Comparison of ENCODE assay signal across 23 mouse cellular contexts in genomic region chr9:31444236-31444635, GRCm38 (mm10). TPM values are rescaled to one million over a fixed set of nuclear protein-coding genes. Genes with fewer than 3 reads are reported as not detected.
A peak's percentile ranks its signal among the peaks of the same experiment; 100 is the strongest.
DNase-seq lines count a peak whose midpoint lies in the region; TF ChIP-seq lines count a peak whose summit lies in the region.
"Had no signal": no experiment of that assay in that cellular context is flagged by ENCODE, and none has a peak within 500 bp of the region (broad histone marks: within the 10 kb centered on the region; RNA-seq: fewer than 3 reads in every experiment).

No protein-coding gene starts in this region.

- TF ChIP-seq CTCF in lung, adult 2 months (IDR thresholded peaks at IDR 0.05; ENCODE audit: insufficient read depth, low read length), result no peak

- H3K27ac ChIP-seq in ES-E14 (ENCODE audit: insufficient read depth, low read depth, low read length, poor library complexity, severe bottlenecking), result no peak overlapping the region
- H3K27ac ChIP-seq: embryonic facial prominence, embryonic 10.5 days; embryonic facial prominence, embryonic 12.5 days; forebrain, embryonic 13.5 days; forebrain, embryonic 15.5 days had no signal

- in situ Hi-C loops in ES-E14 (cut with MboI; ENCODE audit: low sequenced_read_pairs in 2 of 2, unreplicated experiment in 2 of 2), result no loop called here

- 70% methylated on average over 8 of the region's 8 CpGs for WGBS in lung, adult 2 months

- peaks cover 4 to 19% of the 10 kb centered on the region in 2 experiments for H3K4me1 ChIP-seq in ES-E14 (ENCODE audit: control insufficient read depth in 2 of 2, insufficient read depth in 2 of 2, low read length in 2 of 2, poor library complexity in 1 of 2)
- no peaks in the 10 kb centered on the region for H3K4me1 ChIP-seq in lung, adult 2 months (ENCODE audit: control insufficient read depth, insufficient read depth, low read length)
- H3K4me1 ChIP-seq: embryonic facial prominence, embryonic 12.5 days; forebrain, embryonic 13.5 days; forebrain, embryonic 15.5 days had no signal

- no peaks in the 10 kb centered on the region for H3K9me3 ChIP-seq in ES-E14 (ENCODE audit: control insufficient read depth, insufficient read depth, low read depth, low read length)
- H3K9me3 ChIP-seq: embryonic facial prominence, embryonic 10.5 days; embryonic facial prominence, embryonic 12.5 days; forebrain, embryonic 13.5 days; forebrain, embryonic 15.5 days had no signal

- no peak for TF ChIP-seq POLR2A in lung, adult 2 months (IDR thresholded peaks at IDR 0.05; ENCODE audit: borderline replicate concordance, extremely low read depth, low read depth, low read length)

- H3K36me3 ChIP-seq in ES-E14 (ENCODE audit: control insufficient read depth, insufficient read depth, low read length, poor library complexity, severe bottlenecking), result no peaks in the 10 kb centered on the region
- H3K36me3 ChIP-seq: embryonic facial prominence, embryonic 10.5 days; embryonic facial prominence, embryonic 12.5 days; forebrain, embryonic 15.5 days had no signal

- no peak overlapping the region for H3K4me3 ChIP-seq in ES-E14 (ENCODE audit: insufficient read depth in 1 of 2, low read depth in 1 of 2, low read length in 2 of 2, poor library complexity in 1 of 2, severe bottlenecking in 1 of 2)
- H3K4me3 ChIP-seq in lung, adult 2 months (replicated peaks; ENCODE audit: extremely low read depth, low read depth, low read length), result no peak overlapping the region
- H3K4me3 ChIP-seq: embryonic facial prominence, embryonic 10.5 days; embryonic facial prominence, embryonic 12.5 days; forebrain, embryonic 13.5 days; forebrain, embryonic 15.5 days had no signal

- peak; percentile 53 for DNase-seq in heart, adult 11 months
- DNase-seq in heart, adult 9 months (ENCODE audit: low spot score in 2 of 2), result no peak
- peak; percentile 3 for DNase-seq in 3134 (ENCODE audit: extremely low read depth, insufficient read length, low spot score)
- DNase-seq in ES-E14 (ENCODE audit: low read depth, low spot score), result no peak
- DNase-seq in lung, adult 2 months, result no peak
- no peak for DNase-seq in kidney, postnatal 4 days
- DNase-seq: adrenal gland, adult 8-10 months; adrenal gland, postnatal 14 days; adrenal gland, postnatal 36 days; cerebellum, adult 11-12 months; cerebellum, adult 2 months; cerebellum, adult 9-10 months; cerebellum, postnatal 10 days; cerebellum, postnatal 25 days; forebrain, postnatal 0 days had no signal

- peak overlapping the region; percentile 30; the same call in 1 of the 2 replicates for H3K9ac ChIP-seq in ES-E14 (ENCODE audit: insufficient read depth, low read depth, low read length, poor library complexity, severe bottlenecking)
- H3K9ac ChIP-seq: embryonic facial prominence, embryonic 12.5 days; forebrain, embryonic 13.5 days; forebrain, embryonic 15.5 days; forebrain, postnatal 0 days had no signal

TF ChIP-seq in ES-E14, 5 proteins besides CTCF, POLR2A, EP300 and RAD21:
- TF ChIP-seq HCFC1 (IDR thresholded peaks at IDR 0.05; ENCODE audit: borderline replicate concordance, insufficient read depth, low read length) (no peak), ZC3H11A (IDR thresholded peaks at IDR 0.05; ENCODE audit: borderline replicate concordance, low read depth, low read length) (no peak), MAFK (IDR thresholded peaks at IDR 0.05; ENCODE audit: insufficient read depth, low read depth, low read length) (no peak), CHD2 (IDR thresholded peaks at IDR 0.05; ENCODE audit: low read depth, low read length) (no peak), ZNF384 (IDR thresholded peaks at IDR 0.05; ENCODE audit: low read depth, low read length) (no peak)

RNA-seq across cellular contexts. Expression of gene Tmem45b, which starts 20.0 kb away (rescaled TPM):
- 1.1 and 2.0 TPM in 2 replicates for total RNA-seq in ES-E14 (2012; rRNA removed)
- 15.8 and 16.9 TPM in 2 replicates for polyA plus RNA-seq in lung, adult 2 months (2012; rRNA removed)
- total RNA-seq: forebrain, postnatal 0 days; MEL had no signal
- polyA plus RNA-seq: activated CD4-positive, CD25-positive, alpha-beta regulatory T cell, adult 4 months; C2C12; embryonic facial prominence, embryonic 10.5 days; forebrain, embryonic 11.5 days had no signal

RNA-seq across cellular contexts. Expression of gene Nfrkb, which starts 58.2 kb away (rescaled TPM):
- total RNA-seq in ES-E14 (2012; rRNA removed), result 26.1 and 32.4 TPM in 2 replicates
- 16.6 and 19.7 TPM in 2 replicates for polyA plus RNA-seq in lung, adult 2 months (2012; rRNA removed)

Comparison
In these comparisons a context has a peak if more than half of its experiments do, and no peak if none do; other contexts are left out.
1. DNase-seq: peak in heart, adult 11 months (single experiment) and 3134 (single experiment); none in heart, adult 9 months (0 of 2), ES-E14 (single experiment), lung, adult 2 months (single experiment) and kidney, postnatal 4 days (0 of 2).